Mouse (Mus musculus): ENCODE measurements around the gene Lsm7. TPM values are rescaled to one million over a fixed set of nuclear protein-coding genes. Genes with fewer than 3 reads are reported as not detected.
"Not testable (repeated sequence)": the region's sequence is repeated elsewhere in the genome, so short reads cannot be mapped to it uniquely, and the experiment has no call there.

Gene Lsm7
- polyA plus RNA-seq, 1 experiment from 2014 or later = 303 TPM

DNA sequence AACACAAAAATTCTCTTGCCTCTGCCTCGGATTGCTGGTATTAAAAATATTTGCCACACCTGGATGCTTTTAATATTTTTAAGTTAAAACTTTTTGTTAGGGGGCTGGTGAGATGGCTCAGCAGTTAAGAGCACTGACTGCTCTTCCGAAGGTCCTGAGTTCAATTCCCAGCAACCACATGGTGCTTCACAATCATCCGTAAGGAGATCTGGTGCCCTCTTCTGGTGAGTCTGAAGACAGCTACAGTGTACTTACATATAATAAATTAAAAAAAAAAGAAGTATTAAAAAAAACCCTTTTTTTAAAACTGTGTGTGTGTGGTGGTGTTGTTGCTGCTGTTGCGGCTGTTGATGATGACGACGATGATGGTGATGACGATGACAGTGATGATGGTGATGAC is 37.1 kb downstream of the Lsm7 start:
- H3K4me1 ChIP-seq (ENCODE audit: control insufficient read depth, insufficient read depth, low read length); H3K27me3 ChIP-seq (replicated peaks; ENCODE audit: control insufficient read depth, insufficient read depth, low read length); H3K4me3 ChIP-seq (ENCODE audit: low read depth, low read length); ATAC-seq (ENCODE audit: low read depth); H3K4me2 ChIP-seq (ENCODE audit: low read depth, low read length); H3K9me3 ChIP-seq (ENCODE audit: control insufficient read depth, low read length); H3K9ac ChIP-seq (ENCODE audit: low read depth, low read length); H3K27ac ChIP-seq (replicated peaks; ENCODE audit: low read depth, low read length); H3K36me3 ChIP-seq (ENCODE audit: control insufficient read depth, insufficient read depth, low read length); DNase-seq (ENCODE audit: low spot score): not testable (repeated sequence)
- 85% methylated on average over 7 of the region's 7 CpGs for WGBS

DNA sequence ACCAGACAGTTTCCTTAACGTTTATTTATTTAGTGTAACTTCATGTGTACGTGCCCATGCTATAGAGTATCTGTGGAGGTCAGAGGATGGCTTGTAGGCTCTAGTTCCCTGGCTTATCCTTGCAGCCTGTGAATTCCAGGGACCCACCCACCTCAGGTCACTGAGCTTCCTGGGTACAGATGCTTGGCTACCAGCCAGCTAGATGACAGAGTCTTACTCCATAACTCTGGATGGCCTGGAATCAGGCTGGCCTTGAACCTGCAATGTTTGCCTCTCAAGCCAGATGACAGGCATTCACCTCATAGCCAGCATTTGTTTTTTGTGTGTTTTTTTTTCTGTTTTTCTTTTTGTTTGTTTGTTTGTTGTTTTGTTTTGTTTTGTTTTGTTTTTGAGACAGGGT is 37.8 kb downstream of the Lsm7 start:
- no peak overlapping the region for H3K27ac ChIP-seq (replicated peaks; ENCODE audit: low read depth, low read length)
- H3K27me3 ChIP-seq (replicated peaks; ENCODE audit: control insufficient read depth, insufficient read depth, low read length) = no peaks in the 10 kb centered on the region
- no peak overlapping the region for H3K4me3 ChIP-seq (ENCODE audit: low read depth, low read length)
- DNase-seq (ENCODE audit: low spot score) (no peak), ATAC-seq (ENCODE audit: low read depth) (no peak)
- no peaks in the 10 kb centered on the region for H3K9me3 ChIP-seq (ENCODE audit: control insufficient read depth, low read length)
- H3K4me2 ChIP-seq (ENCODE audit: low read depth, low read length) = no peak overlapping the region
- H3K4me1 ChIP-seq (ENCODE audit: control insufficient read depth, insufficient read depth, low read length) = no peaks in the 10 kb centered on the region
- 66% methylated on average over 2 of the region's 2 CpGs for WGBS
- H3K36me3 ChIP-seq (ENCODE audit: control insufficient read depth, insufficient read depth, low read length) = no peaks in the 10 kb centered on the region
- H3K9ac ChIP-seq (ENCODE audit: low read depth, low read length) = no peak overlapping the region

DNA sequence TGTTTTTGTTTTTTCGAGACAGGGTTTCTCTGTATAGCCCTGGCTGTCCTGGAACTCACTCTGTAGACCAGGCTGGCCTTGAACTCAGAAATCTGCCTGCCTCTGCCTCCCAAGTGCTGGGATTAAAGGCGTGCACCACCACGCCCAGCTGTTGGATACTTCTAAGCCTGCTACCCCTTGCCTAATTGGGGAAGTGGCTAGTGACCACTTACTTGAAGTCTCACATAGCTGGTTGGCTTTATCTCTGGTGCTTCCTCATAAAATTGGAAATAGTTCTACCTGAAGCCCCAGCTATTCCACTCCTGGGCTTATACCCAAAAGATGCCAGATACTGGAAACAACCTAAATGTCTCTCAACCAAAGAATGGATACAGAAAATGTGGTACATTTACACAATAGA is 38.7 kb downstream of the Lsm7 start:
- ATAC-seq (ENCODE audit: low read depth) = not testable (repeated sequence)

DNA sequence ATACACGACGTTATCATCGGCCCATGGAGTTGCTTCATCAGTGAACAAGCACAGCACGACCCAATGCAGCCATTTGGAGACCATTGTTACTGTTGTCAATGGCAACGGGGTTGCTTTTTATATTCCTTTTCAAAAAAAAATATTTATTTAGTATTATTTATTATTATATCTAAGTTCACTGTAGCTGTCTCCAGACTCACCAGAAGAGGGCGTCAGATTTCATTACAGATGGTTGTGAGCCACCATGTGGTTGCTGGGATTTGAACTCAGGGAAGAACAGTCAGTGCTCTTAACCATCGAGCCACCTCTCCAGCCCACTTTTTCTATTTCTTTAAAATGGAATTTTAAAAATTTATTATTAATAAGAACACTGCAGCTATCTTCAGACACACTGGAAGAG is 40.2 kb downstream of the Lsm7 start:
- WGBS = 66% methylated on average over 7 of the region's 7 CpGs
- ATAC-seq (ENCODE audit: low read depth) = no peak
- no peak overlapping the region for H3K9ac ChIP-seq (ENCODE audit: low read depth, low read length)

More for the DNA sequence above, 38.7 kb downstream of the Lsm7 start:
- not testable (repeated sequence) for H3K4me2 ChIP-seq (ENCODE audit: low read depth, low read length); H3K9ac ChIP-seq (ENCODE audit: low read depth, low read length); H3K27ac ChIP-seq (replicated peaks; ENCODE audit: low read depth, low read length); H3K4me3 ChIP-seq (ENCODE audit: low read depth, low read length); H3K27me3 ChIP-seq (replicated peaks; ENCODE audit: control insufficient read depth, insufficient read depth, low read length); H3K9me3 ChIP-seq (ENCODE audit: control insufficient read depth, low read length); H3K36me3 ChIP-seq (ENCODE audit: control insufficient read depth, insufficient read depth, low read length); H3K4me1 ChIP-seq (ENCODE audit: control insufficient read depth, insufficient read depth, low read length); DNase-seq (ENCODE audit: low spot score)
- 79% methylated on average over 3 of the region's 3 CpGs for WGBS

DNA sequence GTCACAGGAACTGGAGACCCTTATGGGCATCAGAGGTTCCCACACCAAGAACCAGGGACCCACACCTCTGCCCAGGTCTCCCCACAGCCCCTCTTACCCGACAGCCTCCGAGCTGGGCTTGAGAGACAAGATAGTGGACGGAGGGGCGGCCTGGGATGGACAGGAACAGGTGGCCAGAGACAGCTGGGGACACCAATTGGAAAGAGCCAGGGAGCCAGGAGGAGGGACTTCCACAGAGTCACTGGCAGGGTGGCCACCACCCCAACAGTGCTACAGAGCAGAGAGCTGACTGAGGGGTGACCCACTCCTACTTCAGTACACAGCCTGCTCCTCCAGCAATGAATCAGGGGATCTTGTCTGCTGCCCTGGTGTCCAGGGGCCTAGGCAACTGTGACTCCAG is 41.6 kb downstream of the Lsm7 start, which contains the start of gene Jsrp1:
TSS of gene Jsrp1 (minus strand) at position 133 of the 400 bp plus-strand sequence.
- Histone ChIP-seq H3K4me3 (ENCODE audit: low read depth, low read length) (no peak within 1 kb of the TSS), H3K27ac (replicated peaks; ENCODE audit: low read depth, low read length) (no peak within 1 kb of the TSS), H3K4me2 (ENCODE audit: low read depth, low read length) (no peak within 1 kb of the TSS), H3K9ac (ENCODE audit: low read depth, low read length) (peak within 1 kb of the TSS; percentile 19; the same call in 1 of the 2 replicates), H3K36me3 (ENCODE audit: control insufficient read depth, insufficient read depth, low read length) (no peaks in the 10 kb centered on the region), H3K9me3 (ENCODE audit: control insufficient read depth, low read length) (no peaks in the 10 kb centered on the region), H3K4me1 (ENCODE audit: control insufficient read depth, insufficient read depth, low read length) (peaks cover 3% of the 10 kb centered on the region), H3K27me3 (replicated peaks; ENCODE audit: control insufficient read depth, insufficient read depth, low read length) (peaks cover 17% of the 10 kb centered on the region)
- peak; percentile 46; the same call in 1 of the 2 replicates for ATAC-seq (ENCODE audit: low read depth)
- 66% methylated on average over 4 of the region's 4 CpGs for WGBS
- DNase-seq (ENCODE audit: low spot score) = peak; percentile 57

More for the DNA sequence above, 40.2 kb downstream of the Lsm7 start:
- Histone ChIP-seq H3K36me3 (ENCODE audit: control insufficient read depth, insufficient read depth, low read length) (no peaks in the 10 kb centered on the region), H3K4me1 (ENCODE audit: control insufficient read depth, insufficient read depth, low read length) (peaks cover 3% of the 10 kb centered on the region; the same call in 1 of the 2 replicates), H3K27ac (replicated peaks; ENCODE audit: low read depth, low read length) (no peak overlapping the region), H3K4me3 (ENCODE audit: low read depth, low read length) (no peak overlapping the region), H3K4me2 (ENCODE audit: low read depth, low read length) (no peak overlapping the region), H3K9me3 (ENCODE audit: control insufficient read depth, low read length) (no peaks in the 10 kb centered on the region), H3K27me3 (replicated peaks; ENCODE audit: control insufficient read depth, insufficient read depth, low read length) (peaks cover 4% of the 10 kb centered on the region; the same call in 1 of the 2 replicates)
- no peak for DNase-seq (ENCODE audit: low spot score)

DNA sequence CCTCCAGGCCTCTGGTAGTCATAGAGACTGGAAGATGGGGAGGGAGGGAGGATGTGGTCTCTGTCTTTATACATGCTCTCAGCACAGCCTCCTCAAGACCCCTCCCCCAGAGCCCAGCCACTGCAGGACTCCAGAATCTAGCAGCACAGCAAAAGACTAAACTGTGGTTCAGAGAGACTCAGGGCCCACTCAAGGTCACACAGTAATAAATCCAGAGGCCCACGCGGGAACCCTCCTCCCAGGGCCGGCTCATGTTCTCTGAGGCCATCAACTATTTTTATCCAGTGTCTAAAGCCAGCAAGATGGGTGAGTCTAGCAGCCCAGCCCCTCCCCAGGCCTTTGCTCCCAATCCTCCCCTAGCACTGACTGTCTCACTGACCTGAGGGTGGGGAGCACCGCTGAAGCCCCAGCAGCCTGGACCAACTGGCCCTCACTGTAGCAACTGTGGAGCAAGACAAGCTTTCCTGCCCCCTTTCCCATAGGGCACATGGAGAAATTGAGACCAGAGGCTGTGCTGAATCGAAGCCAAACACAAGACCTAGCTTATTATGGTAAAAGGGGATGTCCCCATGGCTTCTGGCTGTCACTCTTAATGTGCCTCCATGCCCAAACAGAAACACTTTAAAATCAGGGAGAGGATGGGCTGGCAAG is 42.5 kb downstream of the Lsm7 start:
- H3K4me3 ChIP-seq (ENCODE audit: low read depth, low read length) = no peak overlapping the region
- peaks cover 21% of the 10 kb centered on the region for H3K27me3 ChIP-seq (replicated peaks; ENCODE audit: control insufficient read depth, insufficient read depth, low read length)
- no peak overlapping the region for H3K27ac ChIP-seq (replicated peaks; ENCODE audit: low read depth, low read length)
- no peak overlapping the region; the same call in 1 of the 2 replicates for H3K9ac ChIP-seq (ENCODE audit: low read depth, low read length)
- no peak for ATAC-seq (ENCODE audit: low read depth)
- H3K9me3 ChIP-seq (ENCODE audit: control insufficient read depth, low read length) = no peaks in the 10 kb centered on the region
- no peak overlapping the region for H3K4me2 ChIP-seq (ENCODE audit: low read depth, low read length)
- DNase-seq (ENCODE audit: low spot score) = no peak
- peaks cover 8% of the 10 kb centered on the region for H3K4me1 ChIP-seq (ENCODE audit: control insufficient read depth, insufficient read depth, low read length)
- WGBS = 64% methylated on average over 5 of the region's 5 CpGs
- H3K36me3 ChIP-seq (ENCODE audit: control insufficient read depth, insufficient read depth, low read length) = no peaks in the 10 kb centered on the region

DNA sequence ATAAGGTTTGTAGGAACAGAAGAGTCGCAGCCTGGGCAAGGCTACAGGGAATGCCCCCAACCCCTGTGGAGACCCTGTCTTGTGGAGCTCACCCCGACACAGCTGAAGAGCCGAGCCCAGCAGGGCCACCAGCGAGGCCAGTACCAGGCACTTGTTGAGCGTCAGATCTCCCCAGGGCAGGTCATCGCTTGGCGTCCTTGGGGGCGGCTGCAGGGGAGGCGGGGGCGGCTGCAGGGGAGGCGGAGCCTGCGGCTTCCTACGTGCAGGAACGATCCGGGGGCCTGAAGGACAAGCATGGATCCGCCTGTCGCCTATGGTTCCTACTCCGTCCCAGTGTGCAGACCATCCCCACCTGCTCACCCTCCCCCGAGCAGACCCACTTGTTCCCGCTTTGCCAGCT is 44.9 kb downstream of the Lsm7 start:
- no peak for ATAC-seq (ENCODE audit: low read depth)
- H3K4me3 ChIP-seq (ENCODE audit: low read depth, low read length) = no peak overlapping the region
- H3K27me3 ChIP-seq (replicated peaks; ENCODE audit: control insufficient read depth, insufficient read depth, low read length) = peaks cover 21% of the 10 kb centered on the region
- H3K36me3 ChIP-seq (ENCODE audit: control insufficient read depth, insufficient read depth, low read length) = peaks cover under 1% of the 10 kb centered on the region; the same call in 1 of the 2 replicates
- no peaks in the 10 kb centered on the region for H3K9me3 ChIP-seq (ENCODE audit: control insufficient read depth, low read length)
- H3K9ac ChIP-seq (ENCODE audit: low read depth, low read length) = no peak overlapping the region
- DNase-seq (ENCODE audit: low spot score) = no peak
- H3K4me2 ChIP-seq (ENCODE audit: low read depth, low read length) = peak overlapping the region; percentile 19; the same call in 1 of the 2 replicates
- WGBS = 1% methylated on average over 10 of the region's 20 CpGs
- no peak overlapping the region for H3K27ac ChIP-seq (replicated peaks; ENCODE audit: low read depth, low read length)
- H3K4me1 ChIP-seq (ENCODE audit: control insufficient read depth, insufficient read depth, low read length) = peaks cover 15% of the 10 kb centered on the region

DNA sequence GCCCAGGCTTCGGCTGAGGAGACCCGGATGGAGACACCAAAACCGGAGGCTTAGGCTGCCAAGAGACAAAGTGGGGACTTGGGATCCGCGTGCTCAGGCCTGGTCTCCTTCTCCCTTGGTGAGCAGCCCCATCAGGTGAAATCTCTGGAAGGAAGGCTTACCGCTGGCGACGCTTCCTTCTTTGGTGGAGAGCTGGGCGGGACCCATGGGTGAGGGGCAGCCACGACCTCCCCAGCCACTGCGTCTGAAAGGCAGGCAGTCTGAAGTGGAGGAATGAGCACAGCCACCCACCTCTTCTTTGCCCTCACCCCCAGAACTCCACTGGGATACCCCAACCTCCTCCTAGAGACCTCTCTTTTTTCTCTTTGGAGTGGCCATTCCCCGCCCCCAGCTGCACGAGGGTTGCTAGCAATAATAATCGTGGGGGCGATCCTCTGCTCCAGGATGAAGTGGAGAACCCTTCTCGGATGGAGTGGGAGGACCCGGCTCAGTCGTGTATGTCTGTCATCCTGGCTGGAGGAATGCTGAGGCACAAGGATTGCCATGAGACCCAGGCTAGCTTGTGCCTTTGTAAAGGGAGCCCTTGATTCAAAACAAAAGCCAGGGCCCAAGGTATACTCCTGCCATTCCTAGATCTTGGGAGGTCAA is 45.9 kb downstream of the Lsm7 start:
- Histone ChIP-seq H3K9me3 (ENCODE audit: control insufficient read depth, low read length) (no peaks in the 10 kb centered on the region), H3K4me2 (ENCODE audit: low read depth, low read length) (peak overlapping the region; percentile 97), H3K36me3 (ENCODE audit: control insufficient read depth, insufficient read depth, low read length) (peaks cover 11% of the 10 kb centered on the region), H3K9ac (ENCODE audit: low read depth, low read length) (peak overlapping the region; percentile 71), H3K4me1 (ENCODE audit: control insufficient read depth, insufficient read depth, low read length) (peaks cover 15% of the 10 kb centered on the region), H3K4me3 (ENCODE audit: low read depth, low read length) (peak overlapping the region; percentile 22; the same call in 1 of the 2 replicates), H3K27ac (replicated peaks; ENCODE audit: low read depth, low read length) (no peak overlapping the region), H3K27me3 (replicated peaks; ENCODE audit: control insufficient read depth, insufficient read depth, low read length) (peaks cover 21% of the 10 kb centered on the region)
- 9% methylated on average over 17 of the region's 18 CpGs for WGBS
- DNase-seq (ENCODE audit: low spot score) (no peak), ATAC-seq (ENCODE audit: low read depth) (no peak)

All from embryonic facial prominence, embryonic 14.5 days (tissue).